Mouse (Mus musculus): Measurements from ENCODE around the gene Skint5. TPM values are rescaled to one million over a fixed set of nuclear protein-coding genes. Genes with fewer than 3 reads are reported as not detected.
"Not testable (repeated sequence)": the region's sequence is repeated elsewhere in the genome, so short reads cannot be mapped to it uniquely, and the experiment has no call there.

Gene Skint5
- polyA plus RNA-seq (2014; fragmentation: Nextera tagmentation; extraction: Ambion mirVana), result not detected in 2 replicates

- Histone ChIP-seq H3K9ac (replicated peaks; ENCODE audit: low read length) (no peak within 1 kb of the TSS), H3K4me1 (ENCODE audit: control insufficient read depth, insufficient read depth, low read length) (no peaks in the 10 kb centered on the region), H3K27me3 (ENCODE audit: control insufficient read depth, insufficient read depth, low read length) (no peaks in the 10 kb centered on the region), H3K9me3 (replicated peaks; ENCODE audit: control insufficient read depth, low read length) (no peaks in the 10 kb centered on the region), H3K36me3 (replicated peaks; ENCODE audit: control insufficient read depth, insufficient read depth, low read depth, low read length) (no peaks in the 10 kb centered on the region), H3K4me2 (ENCODE audit: low read depth, low read length) (no peak within 1 kb of the TSS), H3K27ac (replicated peaks; ENCODE audit: low read depth, low read length) (no peak within 1 kb of the TSS), H3K4me3 (ENCODE audit: low read depth, low read length) (no peak within 1 kb of the TSS)
- DNase-seq (ENCODE audit: low spot score) (no peak), ATAC-seq (replicated peaks; ENCODE audit: insufficient number of reproducible peaks, low FRiP score, low TSS enrichment, low read depth) (no peak)
- WGBS, result 90% methylated on average over 3 of the region's 3 CpGs
Measured at GRCm38 (mm10) chr4:113999403-113999802, at the start of gene Skint5. Gene Skint5 (minus strand): TSS chr4:113999503.

GRCm38 (mm10) chr4:113957343-113957742 lies 42.0 kb downstream of the Skint5 start:
- Histone ChIP-seq H3K36me3 (replicated peaks; ENCODE audit: control insufficient read depth, insufficient read depth, low read depth, low read length) (no peaks in the 10 kb centered on the region), H3K4me1 (ENCODE audit: control insufficient read depth, insufficient read depth, low read length) (no peaks in the 10 kb centered on the region), H3K9me3 (replicated peaks; ENCODE audit: control insufficient read depth, low read length) (no peaks in the 10 kb centered on the region), H3K27me3 (ENCODE audit: control insufficient read depth, insufficient read depth, low read length) (no peaks in the 10 kb centered on the region), H3K9ac (replicated peaks; ENCODE audit: low read length) (no peak overlapping the region), H3K27ac (replicated peaks; ENCODE audit: low read depth, low read length) (no peak overlapping the region), H3K4me3 (ENCODE audit: low read depth, low read length) (no peak overlapping the region), H3K4me2 (ENCODE audit: low read depth, low read length) (no peak overlapping the region)
- WGBS, result 83% methylated on average over 1 of the region's 1 CpGs
- DNase-seq (ENCODE audit: low spot score) (no peak), ATAC-seq (replicated peaks; ENCODE audit: insufficient number of reproducible peaks, low FRiP score, low TSS enrichment, low read depth) (no peak)

- no peaks in the 10 kb centered on the region for H3K27me3 ChIP-seq (ENCODE audit: control insufficient read depth, insufficient read depth, low read length)
- no peaks in the 10 kb centered on the region for H3K9me3 ChIP-seq (replicated peaks; ENCODE audit: control insufficient read depth, low read length)
- H3K4me2 ChIP-seq (ENCODE audit: low read depth, low read length), result no peak overlapping the region
- no peak overlapping the region for H3K4me3 ChIP-seq (ENCODE audit: low read depth, low read length)
- H3K9ac ChIP-seq (replicated peaks; ENCODE audit: low read length), result no peak overlapping the region
- no peak overlapping the region for H3K27ac ChIP-seq (replicated peaks; ENCODE audit: low read depth, low read length)
- whole genome bisulfite sequencing, result 74% methylated on average over 1 of the region's 1 CpGs
- DNase-seq (ENCODE audit: low spot score), result no peak
- no peaks in the 10 kb centered on the region for H3K36me3 ChIP-seq (replicated peaks; ENCODE audit: control insufficient read depth, insufficient read depth, low read depth, low read length)
- no peaks in the 10 kb centered on the region for H3K4me1 ChIP-seq (ENCODE audit: control insufficient read depth, insufficient read depth, low read length)
- no peak for ATAC-seq (replicated peaks; ENCODE audit: insufficient number of reproducible peaks, low FRiP score, low TSS enrichment, low read depth)
Measured at GRCm38 (mm10) chr4:113764182-113764581, 235.1 kb downstream of the Skint5 start.

GRCm38 (mm10) chr4:113763684-113764083 lies 235.6 kb downstream of the Skint5 start:
- Histone ChIP-seq H3K4me3 (ENCODE audit: low read depth, low read length) (no peak overlapping the region), H3K27me3 (ENCODE audit: control insufficient read depth, insufficient read depth, low read length) (no peaks in the 10 kb centered on the region), H3K4me2 (ENCODE audit: low read depth, low read length) (no peak overlapping the region), H3K4me1 (ENCODE audit: control insufficient read depth, insufficient read depth, low read length) (no peaks in the 10 kb centered on the region), H3K36me3 (replicated peaks; ENCODE audit: control insufficient read depth, insufficient read depth, low read depth, low read length) (no peaks in the 10 kb centered on the region), H3K9ac (replicated peaks; ENCODE audit: low read length) (no peak overlapping the region), H3K9me3 (replicated peaks; ENCODE audit: control insufficient read depth, low read length) (no peaks in the 10 kb centered on the region), H3K27ac (replicated peaks; ENCODE audit: low read depth, low read length) (no peak overlapping the region)
- DNase-seq (ENCODE audit: low spot score), result no peak
- WGBS, result 83% methylated on average over 1 of the region's 1 CpGs
- no peak for ATAC-seq (replicated peaks; ENCODE audit: insufficient number of reproducible peaks, low FRiP score, low TSS enrichment, low read depth)

GRCm38 (mm10) chr4:113448230-113448629 lies 551.1 kb downstream of the Skint5 start:
- H3K4me1 ChIP-seq (ENCODE audit: control insufficient read depth, insufficient read depth, low read length); DNase-seq (ENCODE audit: low spot score): not testable (repeated sequence)
- WGBS, result 33% methylated on average over 1 of the region's 2 CpGs

More at GRCm38 (mm10) chr4:113448230-113448629, 551.1 kb downstream of the Skint5 start:
- H3K4me3 ChIP-seq (ENCODE audit: low read depth, low read length); H3K9ac ChIP-seq (replicated peaks; ENCODE audit: low read length); ATAC-seq (replicated peaks; ENCODE audit: insufficient number of reproducible peaks, low FRiP score, low TSS enrichment, low read depth); H3K36me3 ChIP-seq (replicated peaks; ENCODE audit: control insufficient read depth, insufficient read depth, low read depth, low read length); H3K9me3 ChIP-seq (replicated peaks; ENCODE audit: control insufficient read depth, low read length); H3K27ac ChIP-seq (replicated peaks; ENCODE audit: low read depth, low read length); H3K27me3 ChIP-seq (ENCODE audit: control insufficient read depth, insufficient read depth, low read length); H3K4me2 ChIP-seq (ENCODE audit: low read depth, low read length): not testable (repeated sequence)

Other genes starting within 250 kb of the Skint5 start
- not detected in 2 replicates for gene Skint11, start 163.9 kb upstream of the Skint5 start, polyA plus RNA-seq (2014; fragmentation: Nextera tagmentation; extraction: Ambion mirVana)

Measured in embryonic facial prominence, embryonic 11.5 days (tissue).